24 mouse cellular contexts compared by ENCODE assay signal in genomic region chr4:44003622-44004021, GRCm38 (mm10). TPM values are rescaled to one million over a fixed set of nuclear protein-coding genes. Genes with fewer than 3 reads are reported as not detected.
DNase-seq lines count a peak whose midpoint lies in the region; ATAC-seq and TF ChIP-seq lines count a peak whose summit lies in the region.
"Had no signal": no experiment of that assay in that cellular context is flagged by ENCODE, and none has a peak within 500 bp of the region (broad histone marks: within the 10 kb centered on the region; RNA-seq: fewer than 3 reads in every experiment).

No protein-coding gene starts in this region.

- H3K36me3 ChIP-seq in lung, postnatal 0 days (ENCODE audit: insufficient read depth, low read length), result no peaks in the 10 kb centered on the region
- peaks cover 0 to 10% of the 10 kb centered on the region in 2 experiments; a peak in 2 of 4 replicates for H3K36me3 ChIP-seq in MEL (ENCODE audit: control insufficient read depth in 1 of 2, insufficient read depth in 2 of 2, low read length in 2 of 2)
- peaks cover 31% of the 10 kb centered on the region for H3K36me3 ChIP-seq in erythroblast, embryonic 14.5 days (ENCODE audit: control insufficient read depth)
- H3K36me3 ChIP-seq in liver, postnatal 0 days (replicated peaks; ENCODE audit: insufficient read depth, low read length), result no peaks in the 10 kb centered on the region
- H3K36me3 ChIP-seq: hindbrain, embryonic 15.5 days; limb, embryonic 15.5 days; neural tube, embryonic 15.5 days had no signal

- H3K9ac ChIP-seq in lung, postnatal 0 days (replicated peaks; ENCODE audit: low read depth), result no peak overlapping the region
- peak overlapping the region; percentile 65 for H3K9ac ChIP-seq in MEL (ENCODE audit: control insufficient read depth, low read depth, low read length, poor library complexity, severe bottlenecking)
- H3K9ac ChIP-seq in liver, postnatal 0 days (replicated peaks), result peak overlapping the region; percentile 12
- H3K9ac ChIP-seq: hindbrain, embryonic 15.5 days; limb, embryonic 15.5 days; neural tube, embryonic 15.5 days had no signal

- peaks cover 3% of the 10 kb centered on the region; the same call in 1 of the 2 replicates for H3K79me2 ChIP-seq in MEL (ENCODE audit: control insufficient read depth, insufficient read depth, low read length, poor library complexity)

- H3K4me3 ChIP-seq in lung, postnatal 0 days (ENCODE audit: low read depth, low read length), result no peak overlapping the region
- peak overlapping the region; percentile 21 to 43 for H3K4me3 ChIP-seq in MEL (ENCODE audit: control insufficient read depth in 1 of 2, insufficient read depth in 1 of 2, low read depth in 2 of 2, low read length in 2 of 2)
- H3K4me3 ChIP-seq in erythroblast, embryonic 14.5 days (replicated peaks), result peak overlapping the region; percentile 64
- peak overlapping the region; percentile 40 for H3K4me3 ChIP-seq in liver, postnatal 0 days (ENCODE audit: low read depth, low read length)
- H3K4me3 ChIP-seq: hindbrain, embryonic 15.5 days; limb, embryonic 15.5 days; megakaryocyte, embryonic 14.5 days; neural tube, embryonic 15.5 days had no signal

- WGBS in lung, postnatal 0 days, result 53% methylated on average over 6 of the region's 6 CpGs
- 61% methylated on average over 6 of the region's 6 CpGs for WGBS in liver, postnatal 0 days (ENCODE audit: insufficient replicate concordance)

- no peaks in the 10 kb centered on the region for H3K4me1 ChIP-seq in lung, postnatal 0 days (ENCODE audit: insufficient read depth, low read depth, low read length)
- peaks cover 0 to 8% of the 10 kb centered on the region in 2 experiments; a peak in 2 of 4 replicates for H3K4me1 ChIP-seq in MEL (ENCODE audit: control insufficient read depth in 1 of 2, insufficient read depth in 2 of 2, low read length in 2 of 2)
- H3K4me1 ChIP-seq in erythroblast, embryonic 14.5 days (ENCODE audit: control insufficient read depth), result peaks cover 33% of the 10 kb centered on the region
- no peaks in the 10 kb centered on the region for H3K4me1 ChIP-seq in liver, postnatal 0 days (ENCODE audit: insufficient read depth)
- H3K4me1 ChIP-seq: hindbrain, embryonic 15.5 days; limb, embryonic 15.5 days; neural tube, embryonic 15.5 days had no signal

- no peak overlapping the region; the same call in 1 of the 2 replicates for H3K4me2 ChIP-seq in lung, postnatal 0 days (replicated peaks; ENCODE audit: low read depth, low read length)
- peak overlapping the region; percentile 57 for H3K4me2 ChIP-seq in liver, postnatal 0 days (ENCODE audit: low read depth, low read length)
- H3K4me2 ChIP-seq: hindbrain, embryonic 15.5 days; limb, embryonic 15.5 days; neural tube, embryonic 15.5 days had no signal

- peak in 1 of 2 experiments; percentile 72; a peak in 2 of 4 replicates for TF ChIP-seq POLR2A in MEL (IDR thresholded peaks at IDR 0.05; ENCODE audit: control insufficient read depth in 1 of 2, insufficient read depth in 1 of 2, low read depth in 1 of 2, low read length in 2 of 2, poor library complexity in 1 of 2)

- no peak for TF ChIP-seq RAD21 in MEL (IDR thresholded peaks at IDR 0.05; ENCODE audit: low read depth, low read length)

- no peak overlapping the region for H3K27ac ChIP-seq in lung, postnatal 0 days (ENCODE audit: low read length)
- peak overlapping the region; percentile 97 for H3K27ac ChIP-seq in MEL (ENCODE audit: control insufficient read depth, low read depth, low read length)
- H3K27ac ChIP-seq in liver, postnatal 0 days (ENCODE audit: low read depth), result peak overlapping the region; percentile 84
- H3K27ac ChIP-seq: hindbrain, embryonic 15.5 days; limb, embryonic 15.5 days; neural tube, embryonic 15.5 days had no signal

- peak; percentile 40 for DNase-seq in lung, postnatal 0 days (ENCODE audit: low spot score)
- no peak for DNase-seq in lung, postnatal 14 days
- peak; percentile 91 for DNase-seq in MEL (ENCODE audit: low read depth, low spot score)
- DNase-seq in liver, postnatal 0 days, result no peak
- DNase-seq in layer of hippocampus, adult 11-12 months (ENCODE audit: low spot score), result no peak
- no peak for DNase-seq in urinary bladder, postnatal 36 days (ENCODE audit: low spot score in 2 of 2)
- no peak for DNase-seq in cerebellum, postnatal 10 days
- DNase-seq: B cell, adult 2 months; cerebellum, postnatal 14 days; gastrocnemius, postnatal 10 days; kidney, adult 2 months; kidney, postnatal 36 days had no signal

- H3K27me3 ChIP-seq in lung, postnatal 0 days (replicated peaks; ENCODE audit: insufficient read depth, low read length), result no peaks in the 10 kb centered on the region
- no peaks in the 10 kb centered on the region for H3K27me3 ChIP-seq in MEL (ENCODE audit: control insufficient read depth in 1 of 2, insufficient read depth in 2 of 2, low read length in 2 of 2)
- H3K27me3 ChIP-seq in erythroblast, embryonic 14.5 days (ENCODE audit: control insufficient read depth), result no peaks in the 10 kb centered on the region
- H3K27me3 ChIP-seq in liver, postnatal 0 days (ENCODE audit: insufficient read depth, low read length), result no peaks in the 10 kb centered on the region
- H3K27me3 ChIP-seq: hindbrain, embryonic 15.5 days; limb, embryonic 15.5 days; megakaryocyte, embryonic 14.5 days; neural tube, embryonic 15.5 days; Patski had no signal

- TF ChIP-seq EP300 in lung, postnatal 0 days (IDR thresholded peaks at IDR 0.05), result no peak
- no peak for TF ChIP-seq EP300 in MEL (IDR thresholded peaks at IDR 0.05; ENCODE audit: low read depth in 1 of 2, low read length in 2 of 2)
- no peak for TF ChIP-seq EP300 in liver, postnatal 0 days (IDR thresholded peaks at IDR 0.05; ENCODE audit: low read depth)

- no peaks in the 10 kb centered on the region for H3K9me3 ChIP-seq in lung, postnatal 0 days (ENCODE audit: low read length)
- no peaks in the 10 kb centered on the region for H3K9me3 ChIP-seq in MEL (replicated peaks; ENCODE audit: insufficient read depth, low read length)
- H3K9me3 ChIP-seq in erythroblast, embryonic 14.5 days (ENCODE audit: control insufficient read depth, low read length), result peaks cover 8% of the 10 kb centered on the region
- H3K9me3 ChIP-seq in liver, postnatal 0 days (ENCODE audit: low read length), result no peaks in the 10 kb centered on the region
- H3K9me3 ChIP-seq: hindbrain, embryonic 15.5 days; limb, embryonic 15.5 days; neural tube, embryonic 15.5 days had no signal

- no peak for TF ChIP-seq CTCF in lung, postnatal 0 days (IDR thresholded peaks at IDR 0.05)
- no peak for TF ChIP-seq CTCF in MEL (IDR thresholded peaks at IDR 0.05 in 2 of 3, conservative IDR thresholded peaks at IDR 0.05 in 1 of 3; ENCODE audit: control insufficient read depth in 1 of 3, insufficient read depth in 1 of 3, low read depth in 2 of 3, low read length in 3 of 3, poor library complexity in 1 of 3, severe bottlenecking in 1 of 3)
- no peak for TF ChIP-seq CTCF in liver, postnatal 0 days (IDR thresholded peaks at IDR 0.05; ENCODE audit: low read depth)

- peak; percentile 65 for ATAC-seq in lung, postnatal 0 days
- peak; percentile 84 for ATAC-seq in liver, postnatal 0 days
- ATAC-seq: forebrain, embryonic 14.5 days; Patski had no signal

TF ChIP-seq in MEL, 35 proteins besides CTCF, POLR2A, EP300 and RAD21 (continues in another document):
- TF ChIP-seq USF1 (IDR thresholded peaks at IDR 0.05; ENCODE audit: low read depth, low read length) (peak; percentile 91), RCOR1 (IDR thresholded peaks at IDR 0.05; ENCODE audit: low read depth, low read length) (no peak), MAX (IDR thresholded peaks at IDR 0.05; ENCODE audit: low read length) (peak; percentile 88), NELFE (IDR thresholded peaks at IDR 0.05; ENCODE audit: low read depth, low read length) (peak; percentile 64), BHLHE40 (IDR thresholded peaks at IDR 0.05; ENCODE audit: borderline replicate concordance, low read depth, low read length) (no peak), NRF1 (IDR thresholded peaks at IDR 0.05; ENCODE audit: insufficient read depth, low read depth, low read length, poor library complexity, severe bottlenecking) (no peak), MYB (IDR thresholded peaks at IDR 0.05; ENCODE audit: low read depth, low read length) (no peak), TCF12 (IDR thresholded peaks at IDR 0.05; ENCODE audit: low read depth, low read length) (no peak), MEF2A (IDR thresholded peaks at IDR 0.05; ENCODE audit: extremely low read depth, insufficient replicate concordance, low read depth, low read length, poor library complexity, severe bottlenecking) (no peak), UBTF (IDR thresholded peaks at IDR 0.05; ENCODE audit: borderline replicate concordance, insufficient read depth, low read depth, low read length) (no peak), MAZ (IDR thresholded peaks at IDR 0.05; ENCODE audit: low read depth, low read length) (no peak), GATA1 (IDR thresholded peaks at IDR 0.05; ENCODE audit: low read depth, low read length) (no peak), E2F4 (IDR thresholded peaks at IDR 0.05; ENCODE audit: borderline replicate concordance, low read depth, low read length) (no peak), MXI1 (IDR thresholded peaks at IDR 0.05; ENCODE audit: low read depth, low read length) (peak; percentile 85), JUND (IDR thresholded peaks at IDR 0.05; ENCODE audit: low read depth, low read length) (no peak)

RNA-seq across cellular contexts. Expression of gene Clta, which starts 0.6 kb away (rescaled TPM):
- 209 and 221 TPM in 2 replicates for polyA plus RNA-seq in lung, postnatal 0 days (2015; fragmentation: Nextera tagmentation; extraction: Ambion mirVana)
- 426 and 451 TPM in 2 replicates for total RNA-seq in MEL (2012; rRNA removed)
- polyA plus RNA-seq in MEL (2012; ENCODE audit: insufficient read depth in 1 of 2, insufficient read length in 2 of 2, low read depth in 1 of 2, low replicate concordance in 2 of 2, missing spikeins in 1 of 2), result 100 to 1,000 TPM in 1 of 2 experiments, not detected in 1; 589 TPM
- 18.7 and 31.6 TPM in 2 replicates for polyA plus RNA-seq in erythroblast, embryonic 14.5 days (2012)
- 136 and 144 TPM in 2 replicates for polyA plus RNA-seq in liver, postnatal 0 days (2015; fragmentation: Nextera tagmentation; extraction: Ambion mirVana)

RNA-seq across cellular contexts. Expression of gene Ccin, which starts 20.3 kb away (rescaled TPM):
- not detected in 2 replicates for polyA plus RNA-seq in lung, postnatal 0 days (2015; fragmentation: Nextera tagmentation; extraction: Ambion mirVana)
- not detected in 2 replicates for total RNA-seq in MEL (2012; rRNA removed)
- under 1 TPM in 1 of 2 experiments, not detected in 1; 0.04 TPM for polyA plus RNA-seq in MEL (2012; ENCODE audit: insufficient read depth in 1 of 2, insufficient read length in 2 of 2, low read depth in 1 of 2, low replicate concordance in 2 of 2, missing spikeins in 1 of 2)
- not detected in 2 replicates for polyA plus RNA-seq in erythroblast, embryonic 14.5 days (2012)
- not detected in 2 replicates for polyA plus RNA-seq in liver, postnatal 0 days (2015; fragmentation: Nextera tagmentation; extraction: Ambion mirVana)
- total RNA-seq: adrenal gland, adult 18-20 months; left cerebral cortex, adult 8-10 months; monocyte, adult 5-6 weeks had no signal
- polyA plus RNA-seq: embryonic facial prominence, embryonic 11.5 days; forebrain, embryonic 14.5 days; heart, embryonic 16.5 days; hindbrain, embryonic 15.5 days; limb, embryonic 15.5 days; neural tube, embryonic 15.5 days had no signal

RNA-seq across cellular contexts. Expression of gene Glipr2, which starts 46.4 kb away (rescaled TPM):
- 37.9 and 41.4 TPM in 2 replicates for polyA plus RNA-seq in lung, postnatal 0 days (2015; fragmentation: Nextera tagmentation; extraction: Ambion mirVana)
- total RNA-seq in MEL (2012; rRNA removed), result 22.8 and 30.6 TPM in 2 replicates
- polyA plus RNA-seq in MEL (2012; ENCODE audit: insufficient read depth in 1 of 2, insufficient read length in 2 of 2, low read depth in 1 of 2, low replicate concordance in 2 of 2, missing spikeins in 1 of 2), result 10 to 100 TPM in 1 of 2 experiments, not detected in 1; 25.0 TPM
- 3.0 and 3.8 TPM in 2 replicates for polyA plus RNA-seq in erythroblast, embryonic 14.5 days (2012)
- 19.4 and 20.4 TPM in 2 replicates for polyA plus RNA-seq in liver, postnatal 0 days (2015; fragmentation: Nextera tagmentation; extraction: Ambion mirVana)

Comparison
In these comparisons a context has a peak if more than half of its experiments do, and no peak if none do; other contexts are left out.
1. DNase-seq: peak in lung, postnatal 0 days (single experiment) and MEL (single experiment); none in lung, postnatal 14 days (single experiment), liver, postnatal 0 days (single experiment), layer of hippocampus, adult 11-12 months (single experiment), urinary bladder, postnatal 36 days (0 of 2) and cerebellum, postnatal 10 days (0 of 2).